Mouse (Mus musculus) heart, adult 2 months (tissue): ENCODE data around the gene Fahd1.
A peak's percentile ranks its signal among the peaks of the same experiment; 100 is the strongest.

ENCODE experiments used
- CTCF ChIP-seq: fragments of 200-600 bp; IDR thresholded peaks from 2 replicates; pipeline ENCODE4 v1.8.1; 2022; ENCODE audit warnings: antibody characterized with exemption, mild to moderate bottlenecking, moderate library complexity
- EP300 ChIP-seq: fragments of 200-500 bp; IDR thresholded peaks from 2 replicates; pipeline ENCODE4 v1.6.1; 2011; ENCODE audit warnings: low read depth, low read length, control low read depth; ENCODE audit not compliant: insufficient read depth
- POLR2A ChIP-seq: fragments of 200-500 bp; IDR thresholded peaks from 2 replicates; pipeline ENCODE4 v1.6.1; 2011; ENCODE audit warnings: mild to moderate bottlenecking, low read depth, low read length, control low read depth; ENCODE audit not compliant: insufficient read depth

GRCm38 (mm10) chr17:24878117-24878397 lies 27.9 kb upstream of the Fahd1 start:
- TF ChIP-seq CTCF: no peak
- no peak for TF ChIP-seq POLR2A
- 0 out of 2 replicates have a peak, but pooled peaks have one; percentile 52 for TF ChIP-seq EP300
